Mouse (Mus musculus): ENCODE results near the gene Uaca.
A peak's percentile ranks its signal among the peaks of the same experiment; 100 is the strongest.

Uaca gene

DNA sequence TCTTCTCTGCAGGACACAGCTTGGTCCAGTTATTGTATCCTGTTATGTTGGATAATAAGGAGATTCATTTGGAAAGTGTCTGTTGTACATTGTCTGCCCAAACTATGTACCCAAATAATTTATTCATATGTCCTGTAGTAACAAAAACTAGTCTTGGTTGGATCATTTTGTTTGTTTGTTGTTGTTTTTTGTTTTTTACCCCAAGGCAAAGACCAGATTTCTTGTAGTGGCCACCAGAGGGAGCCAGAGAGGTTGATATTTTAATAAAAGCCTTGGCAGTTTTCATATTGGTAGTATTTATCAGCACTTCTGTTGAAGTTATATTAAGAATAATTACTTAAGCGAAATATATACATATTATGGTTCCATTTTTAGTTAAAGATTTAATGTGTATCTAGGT lies 25.0 kb downstream of the Uaca start:
- peaks cover 43% of the 10 kb centered on the region for H3K4me1 ChIP-seq (replicated peaks; ENCODE audit: low read depth, low read length)
- 0 out of 2 replicates have a peak, but pooled peaks cover 6% of the 10 kb centered on the region for H3K9me3 ChIP-seq (ENCODE audit: low read length)
- no peaks in the 10 kb centered on the region for H3K27me3 ChIP-seq (ENCODE audit: insufficient read depth, low read length)
- TF ChIP-seq CTCF (conservative IDR thresholded peaks at IDR 0.05; ENCODE audit: low read length) (peak; percentile 68), NANOG (IDR thresholded peaks at IDR 0.05; ENCODE audit: borderline replicate concordance, low read length) (no peak), POU5F1 (IDR thresholded peaks at IDR 0.05; ENCODE audit: borderline replicate concordance, low read length) (no peak)
- no peak overlapping the region for H3K4me3 ChIP-seq (replicated peaks; ENCODE audit: low read length)
- no peaks in the 10 kb centered on the region for H3K36me3 ChIP-seq (ENCODE audit: insufficient read depth, low read length)

DNA sequence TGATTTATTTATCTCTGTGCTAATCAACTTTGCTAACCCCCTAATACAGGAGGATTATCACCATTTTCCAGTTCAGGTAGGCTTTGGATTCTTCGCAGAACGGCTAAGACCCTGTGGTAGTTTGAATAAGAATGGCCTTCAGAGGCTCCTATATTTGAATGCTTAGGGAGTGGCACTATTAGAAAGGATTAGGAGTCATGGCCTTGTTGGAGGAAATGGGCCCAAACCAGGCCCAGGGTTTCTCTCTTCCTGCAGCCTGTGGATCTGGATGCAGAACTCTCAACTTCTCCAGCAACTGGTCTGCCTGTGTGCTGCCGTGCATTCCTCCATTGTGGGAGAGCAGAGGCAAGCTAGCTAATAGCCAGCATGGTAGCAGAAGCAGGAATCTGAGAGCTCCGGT lies 27.2 kb downstream of the Uaca start:
- Histone ChIP-seq H3K9me3 (ENCODE audit: low read length) (0 out of 2 replicates have a peak, but pooled peaks cover 6% of the 10 kb centered on the region), H3K27me3 (ENCODE audit: insufficient read depth, low read length) (no peaks in the 10 kb centered on the region), H3K4me1 (replicated peaks; ENCODE audit: low read depth, low read length) (peaks cover 48% of the 10 kb centered on the region), H3K36me3 (ENCODE audit: insufficient read depth, low read length) (no peaks in the 10 kb centered on the region), H3K4me3 (replicated peaks; ENCODE audit: low read length) (peak overlapping the region; percentile 49)
- TF ChIP-seq CTCF (conservative IDR thresholded peaks at IDR 0.05; ENCODE audit: low read length) (no peak), NANOG (IDR thresholded peaks at IDR 0.05; ENCODE audit: borderline replicate concordance, low read length) (no peak; the same call in 1 of the 2 replicates), POU5F1 (IDR thresholded peaks at IDR 0.05; ENCODE audit: borderline replicate concordance, low read length) (peak; percentile 20; the same call in 1 of the 2 replicates)

DNA sequence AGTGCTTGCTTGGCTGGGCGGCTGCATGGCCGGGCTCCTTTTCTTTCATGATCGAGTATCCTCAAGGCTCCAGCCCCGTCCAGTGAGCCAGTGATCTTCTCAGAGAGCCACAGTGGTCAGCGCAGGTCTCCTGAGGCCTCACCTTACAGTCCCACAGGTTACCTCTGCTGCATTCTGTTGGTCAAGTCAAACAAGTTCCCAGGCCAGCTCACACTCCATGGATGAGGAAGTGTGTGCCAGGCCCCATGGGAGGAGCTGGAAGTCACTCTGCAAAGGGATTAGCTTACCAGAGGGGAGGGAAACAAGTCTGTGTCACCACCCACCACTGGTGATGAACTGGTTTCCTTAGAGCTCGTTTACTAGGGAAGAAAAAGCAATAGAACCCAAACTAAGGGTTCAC lies 28.3 kb downstream of the Uaca start:
- Histone ChIP-seq H3K36me3 (ENCODE audit: insufficient read depth, low read length) (no peaks in the 10 kb centered on the region), H3K27me3 (ENCODE audit: insufficient read depth, low read length) (no peaks in the 10 kb centered on the region), H3K4me1 (replicated peaks; ENCODE audit: low read depth, low read length) (peaks cover 50% of the 10 kb centered on the region), H3K4me3 (replicated peaks; ENCODE audit: low read length) (peak overlapping the region; percentile 49; the same call in 1 of the 2 replicates), H3K9me3 (ENCODE audit: low read length) (0 out of 2 replicates have a peak, but pooled peaks cover 6% of the 10 kb centered on the region)
- TF ChIP-seq POU5F1 (IDR thresholded peaks at IDR 0.05; ENCODE audit: borderline replicate concordance, low read length) (no peak), CTCF (conservative IDR thresholded peaks at IDR 0.05; ENCODE audit: low read length) (no peak), NANOG (IDR thresholded peaks at IDR 0.05; ENCODE audit: borderline replicate concordance, low read length) (no peak)

DNA sequence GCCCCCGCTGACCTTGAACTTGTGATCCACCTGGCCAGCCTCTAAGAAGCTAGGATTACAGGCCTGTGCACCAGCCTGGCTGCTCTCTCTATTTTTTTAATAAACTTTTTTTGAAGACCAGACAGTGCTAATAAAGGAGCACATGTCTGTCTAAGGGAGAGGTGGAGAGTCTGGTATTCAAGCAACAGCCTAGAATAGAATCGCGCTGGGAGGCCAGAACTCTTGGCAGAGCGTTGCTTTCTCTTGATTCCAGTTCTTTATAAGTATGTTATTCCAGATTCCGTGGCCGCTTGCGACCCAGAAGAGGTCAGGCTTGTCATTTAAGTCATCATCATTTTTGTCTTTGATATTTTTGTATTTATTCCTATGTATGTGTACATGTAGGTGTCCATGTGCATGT lies 31.2 kb downstream of the Uaca start:
- Histone ChIP-seq H3K27me3 (ENCODE audit: insufficient read depth, low read length) (no peaks in the 10 kb centered on the region), H3K9me3 (ENCODE audit: low read length) (0 out of 2 replicates have a peak, but pooled peaks cover 6% of the 10 kb centered on the region), H3K4me3 (replicated peaks; ENCODE audit: low read length) (no peak overlapping the region), H3K36me3 (ENCODE audit: insufficient read depth, low read length) (no peaks in the 10 kb centered on the region), H3K4me1 (replicated peaks; ENCODE audit: low read depth, low read length) (peaks cover 44% of the 10 kb centered on the region)
- TF ChIP-seq POU5F1 (IDR thresholded peaks at IDR 0.05; ENCODE audit: borderline replicate concordance, low read length): no peak
- TF ChIP-seq CTCF (conservative IDR thresholded peaks at IDR 0.05; ENCODE audit: low read length): no peak
- TF ChIP-seq NANOG (IDR thresholded peaks at IDR 0.05; ENCODE audit: borderline replicate concordance, low read length): no peak

DNA sequence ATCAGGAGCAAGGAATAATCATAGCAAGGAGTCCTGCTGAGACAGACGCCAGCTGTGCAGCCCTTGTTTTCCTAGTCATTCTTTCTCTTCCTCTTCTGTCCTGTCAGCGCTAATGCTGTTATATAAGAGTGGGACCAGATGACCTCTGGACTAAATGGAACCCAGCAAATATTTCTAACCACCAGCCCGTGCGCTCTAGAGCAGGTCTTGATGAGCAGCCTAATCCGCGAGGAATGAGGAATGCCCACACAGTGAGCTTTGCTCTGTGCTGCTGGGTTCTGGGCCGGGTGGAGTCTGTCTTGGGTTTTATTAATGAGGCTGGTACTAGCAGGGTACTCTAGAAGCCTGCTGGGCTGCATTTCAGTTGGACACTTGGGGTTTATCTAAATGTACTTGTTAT lies 32.4 kb downstream of the Uaca start:
- TF ChIP-seq POU5F1 (IDR thresholded peaks at IDR 0.05; ENCODE audit: borderline replicate concordance, low read length) (no peak), NANOG (IDR thresholded peaks at IDR 0.05; ENCODE audit: borderline replicate concordance, low read length) (no peak), CTCF (conservative IDR thresholded peaks at IDR 0.05; ENCODE audit: low read length) (no peak)
- no peaks in the 10 kb centered on the region for H3K36me3 ChIP-seq (ENCODE audit: insufficient read depth, low read length)
- H3K4me1 ChIP-seq (replicated peaks; ENCODE audit: low read depth, low read length): peaks cover 32% of the 10 kb centered on the region
- 0 out of 2 replicates have a peak, but pooled peaks cover 6% of the 10 kb centered on the region for H3K9me3 ChIP-seq (ENCODE audit: low read length)
- no peaks in the 10 kb centered on the region for H3K27me3 ChIP-seq (ENCODE audit: insufficient read depth, low read length)
- 0 out of 2 replicates have a peak overlapping the region, but pooled peaks have one; percentile 17 for H3K4me3 ChIP-seq (replicated peaks; ENCODE audit: low read length)

DNA sequence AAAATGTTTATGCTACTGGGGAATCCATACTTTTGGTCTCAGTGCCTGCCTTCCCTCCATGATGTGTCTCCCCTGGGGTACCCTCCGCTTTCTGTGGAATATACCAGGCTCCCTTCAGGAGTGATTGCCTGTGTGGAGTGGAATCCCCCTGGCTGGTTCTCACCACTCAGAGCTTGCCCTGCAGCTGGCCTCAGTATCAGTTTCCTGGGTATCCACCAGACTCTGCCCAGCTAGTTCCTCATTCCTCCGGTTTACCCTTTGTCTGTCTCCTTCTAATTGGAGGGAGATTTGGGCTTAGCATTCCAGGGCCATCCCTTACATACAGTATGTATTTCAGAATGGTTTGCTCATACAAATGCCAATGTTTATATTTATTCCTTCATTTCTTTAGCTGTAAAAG lies 33.9 kb downstream of the Uaca start:
- Histone ChIP-seq H3K9me3 (ENCODE audit: low read length) (0 out of 2 replicates have a peak, but pooled peaks cover 6% of the 10 kb centered on the region), H3K4me1 (replicated peaks; ENCODE audit: low read depth, low read length) (peaks cover 19% of the 10 kb centered on the region), H3K4me3 (replicated peaks; ENCODE audit: low read length) (no peak overlapping the region), H3K36me3 (ENCODE audit: insufficient read depth, low read length) (no peaks in the 10 kb centered on the region), H3K27me3 (ENCODE audit: insufficient read depth, low read length) (no peaks in the 10 kb centered on the region)
- TF ChIP-seq POU5F1 (IDR thresholded peaks at IDR 0.05; ENCODE audit: borderline replicate concordance, low read length): no peak
- TF ChIP-seq NANOG (IDR thresholded peaks at IDR 0.05; ENCODE audit: borderline replicate concordance, low read length): no peak

DNA sequence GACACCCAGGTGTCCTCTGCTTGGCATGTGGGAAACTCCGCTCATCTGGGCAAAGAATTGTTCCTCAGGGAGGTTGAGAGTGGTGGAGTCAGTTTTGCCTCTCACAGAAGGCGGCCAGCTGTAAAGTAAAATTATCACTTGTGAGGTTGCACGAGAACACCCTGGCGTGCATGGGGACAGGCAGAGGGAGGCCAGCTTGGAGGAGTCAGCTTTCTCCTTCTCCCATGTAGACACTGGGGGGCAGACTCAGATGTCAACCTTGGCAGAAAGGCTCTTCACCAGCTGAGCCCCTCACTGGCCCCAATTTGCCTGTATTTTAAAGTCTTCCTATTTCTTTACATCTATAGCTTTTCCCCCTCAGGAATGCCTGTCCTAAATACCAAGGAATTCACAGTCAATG lies 35.3 kb downstream of the Uaca start:
- TF ChIP-seq NANOG (IDR thresholded peaks at IDR 0.05; ENCODE audit: borderline replicate concordance, low read length) (no peak), CTCF (conservative IDR thresholded peaks at IDR 0.05; ENCODE audit: low read length) (no peak), POU5F1 (IDR thresholded peaks at IDR 0.05; ENCODE audit: borderline replicate concordance, low read length) (no peak)
- Histone ChIP-seq H3K9me3 (ENCODE audit: low read length) (no peaks in the 10 kb centered on the region), H3K36me3 (ENCODE audit: insufficient read depth, low read length) (no peaks in the 10 kb centered on the region), H3K4me3 (replicated peaks; ENCODE audit: low read length) (no peak overlapping the region), H3K4me1 (replicated peaks; ENCODE audit: low read depth, low read length) (peaks cover 19% of the 10 kb centered on the region), H3K27me3 (ENCODE audit: insufficient read depth, low read length) (no peaks in the 10 kb centered on the region)

DNA sequence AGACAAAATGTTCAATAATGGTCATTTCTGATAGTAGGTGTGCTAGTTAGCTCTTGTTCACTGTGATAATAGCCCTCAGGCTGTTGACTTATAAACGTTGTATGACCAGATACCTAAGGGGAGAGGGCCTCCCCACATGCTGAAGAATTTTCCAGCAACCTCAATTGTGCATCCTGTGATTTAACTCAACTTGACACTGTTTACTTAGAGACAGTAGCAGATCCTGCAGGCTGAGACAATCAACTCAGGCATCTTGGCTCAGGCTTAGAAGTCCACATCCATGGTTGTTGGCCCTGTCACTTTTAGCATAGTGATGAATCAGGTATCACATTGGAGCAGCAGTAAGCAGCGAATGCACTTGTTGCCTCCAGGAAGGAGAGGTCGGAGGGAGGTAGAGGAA lies 35.7 kb downstream of the Uaca start:
- Histone ChIP-seq H3K4me3 (replicated peaks; ENCODE audit: low read length) (no peak overlapping the region), H3K27me3 (ENCODE audit: insufficient read depth, low read length) (no peaks in the 10 kb centered on the region)
- TF ChIP-seq POU5F1 (IDR thresholded peaks at IDR 0.05; ENCODE audit: borderline replicate concordance, low read length) (no peak), NANOG (IDR thresholded peaks at IDR 0.05; ENCODE audit: borderline replicate concordance, low read length) (no peak), CTCF (conservative IDR thresholded peaks at IDR 0.05; ENCODE audit: low read length) (no peak)

DNA sequence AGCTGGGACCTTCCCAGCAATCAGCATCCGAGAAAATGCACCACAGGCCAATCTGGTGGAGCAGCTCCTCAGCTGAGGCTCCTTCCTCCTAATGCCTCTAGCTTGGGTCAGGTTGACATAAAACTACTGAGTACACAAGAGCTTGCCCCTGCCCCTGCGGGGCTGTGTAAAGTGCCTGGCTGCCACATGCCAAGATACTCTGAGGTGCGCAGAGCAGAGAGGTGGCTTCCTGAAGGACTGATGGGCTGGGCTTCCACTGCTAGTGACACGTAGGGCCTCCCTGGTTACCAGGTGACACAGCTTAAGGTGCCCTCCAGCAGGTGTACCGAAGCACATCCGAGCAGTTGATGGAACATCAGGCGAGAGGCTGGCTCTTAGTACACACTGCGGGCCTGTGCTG lies 37.9 kb downstream of the Uaca start:
- H3K4me1 ChIP-seq (replicated peaks; ENCODE audit: low read depth, low read length): no peaks in the 10 kb centered on the region
- no peaks in the 10 kb centered on the region for H3K36me3 ChIP-seq (ENCODE audit: insufficient read depth, low read length)
- TF ChIP-seq NANOG (IDR thresholded peaks at IDR 0.05; ENCODE audit: borderline replicate concordance, low read length) (no peak), CTCF (conservative IDR thresholded peaks at IDR 0.05; ENCODE audit: low read length) (no peak), POU5F1 (IDR thresholded peaks at IDR 0.05; ENCODE audit: borderline replicate concordance, low read length) (no peak)
- H3K27me3 ChIP-seq (ENCODE audit: insufficient read depth, low read length): no peaks in the 10 kb centered on the region
- H3K4me3 ChIP-seq (replicated peaks; ENCODE audit: low read length): no peak overlapping the region
- H3K9me3 ChIP-seq (ENCODE audit: low read length): no peaks in the 10 kb centered on the region

More for the DNA sequence above, 35.7 kb downstream of the Uaca start:
- Histone ChIP-seq H3K4me1 (replicated peaks; ENCODE audit: low read depth, low read length) (peaks cover 19% of the 10 kb centered on the region), H3K9me3 (ENCODE audit: low read length) (no peaks in the 10 kb centered on the region), H3K36me3 (ENCODE audit: insufficient read depth, low read length) (no peaks in the 10 kb centered on the region)
